Mouse (Mus musculus) midbrain, embryonic 14.5 days (tissue): ENCODE data around the gene Tpsg1. TPM values are rescaled to one million over a fixed set of nuclear protein-coding genes. Genes with fewer than 3 reads are reported as not detected.
A peak's percentile ranks its signal among the peaks of the same experiment; 100 is the strongest.

ENCODE experiments used
- ATAC-seq: fragments of 200-750 bp; cut with Nextera tagmentation; 2 replicates; pipeline ENCODE4 v1.8.0; 2017; ENCODE audit warnings: moderate number of reproducible peaks, moderate library complexity; ENCODE audit not compliant: low FRiP score, low TSS enrichment
- DNase-seq: peaks from one replicate; pipeline ENCODE4 v3.0.0-alpha.2; 2015
- H3K27ac ChIP-seq: fragments of 300-500 bp; sonication (generic); replicated peaks from 2 replicates; pipeline ENCODE4 v1.5.1; 2014; ENCODE audit warnings: mild to moderate bottlenecking, low read depth, low read length, moderate library complexity
- H3K27me3 ChIP-seq: fragments of 300-500 bp; sonication (generic); 2 replicates; pipeline ENCODE4 v1.6.1; 2014; ENCODE audit warnings: low read length, control low read depth, mixed read lengths; ENCODE audit not compliant: control insufficient read depth, insufficient read depth
- H3K36me3 ChIP-seq: fragments of 300-500 bp; sonication (generic); 2 replicates; pipeline ENCODE4 v1.6.1; 2014; ENCODE audit warnings: low read length, control low read depth; ENCODE audit not compliant: control insufficient read depth, insufficient read depth
- H3K4me1 ChIP-seq: fragments of 300-500 bp; sonication (generic); 2 replicates; pipeline ENCODE4 v1.6.1; 2014; ENCODE audit warnings: mild to moderate bottlenecking, antibody characterized with exemption, low read length, control low read depth; ENCODE audit not compliant: control insufficient read depth, insufficient read depth
- H3K4me2 ChIP-seq: fragments of 300-500 bp; sonication (generic); 2 replicates; pipeline ENCODE4 v1.6.1; 2014; ENCODE audit warnings: mild to moderate bottlenecking, low read length, moderate library complexity
- H3K4me3 ChIP-seq: fragments of 300-500 bp; sonication (generic); replicated peaks from 2 replicates; pipeline ENCODE4 v1.5.1; 2014; ENCODE audit warnings: low read depth, low read length
- H3K9ac ChIP-seq: fragments of 300-500 bp; sonication (generic); replicated peaks from 2 replicates; pipeline ENCODE4 v1.6.1; 2014; ENCODE audit warnings: mild to moderate bottlenecking, low read length, moderate library complexity
- H3K9me3 ChIP-seq: fragments of 300-500 bp; sonication (generic); 2 replicates; pipeline ENCODE4 v1.6.1; 2016; ENCODE audit warnings: low read length, control low read depth, mixed read lengths; ENCODE audit not compliant: control insufficient read depth
- whole genome bisulfite sequencing: fragments of 180-500 bp; shearing (Covaris S2); extraction: QIAGEN DNeasy Blood & Tissue Kit; methylation state at CpG from one replicate; pipeline ENCODE4 v1.1.7; 2014; 5-methylcytosine and 5-hydroxymethylcytosine counted together
- polyA plus RNA-seq: library from polyadenylated mRNA; unstranded; fragments of >200 nt; fragmentation: Nextera tagmentation; extraction: Ambion mirVana; gene quantifications from 2 replicates; pipeline ENCODE4 v1.2.1, GENCODE M21; 2014

The Tpsg1 gene
- polyA plus RNA-seq, 1 experiment from 2014 or later = 0.61 TPM

DNA sequence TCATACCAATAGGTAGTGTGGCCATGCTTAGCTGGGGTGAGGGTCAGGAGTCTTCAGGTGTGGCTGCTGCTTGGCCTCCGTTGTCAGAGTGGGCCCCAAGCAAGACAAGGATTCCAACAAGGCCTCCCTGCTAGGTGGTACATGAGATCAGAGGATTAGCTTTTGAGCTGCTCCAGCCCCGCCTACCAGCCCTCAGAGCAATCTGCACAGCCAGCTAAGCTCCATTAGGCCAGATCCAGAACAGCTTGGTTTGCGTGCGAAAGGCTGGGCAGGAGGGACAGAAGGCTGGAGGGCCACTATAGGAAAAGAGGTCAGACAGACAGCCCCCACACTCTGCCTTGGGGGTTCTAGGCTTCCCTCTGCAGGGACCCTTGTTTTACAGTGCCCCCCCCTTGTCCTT is 32.4 kb downstream of the Tpsg1 start:
- peaks cover 49% of the 10 kb centered on the region for H3K4me1 ChIP-seq
- H3K36me3 ChIP-seq = 0 out of 2 replicates have a peak, but pooled peaks cover 5% of the 10 kb centered on the region
- ATAC-seq (no peak), DNase-seq (peak; percentile 45)
- no peak overlapping the region for H3K4me3 ChIP-seq
- H3K27ac ChIP-seq = no peak overlapping the region
- 14% methylated on average over 4 of the region's 4 CpGs for WGBS
- no peak overlapping the region for H3K4me2 ChIP-seq
- no peaks in the 10 kb centered on the region for H3K9me3 ChIP-seq
- no peaks in the 10 kb centered on the region for H3K27me3 ChIP-seq
- H3K9ac ChIP-seq = no peak overlapping the region

- DNase-seq = no peak
- ATAC-seq = no peak
- no peak overlapping the region for H3K4me3 ChIP-seq
- H3K9ac ChIP-seq = no peak overlapping the region
- H3K4me2 ChIP-seq = no peak overlapping the region
- no peaks in the 10 kb centered on the region for H3K9me3 ChIP-seq
- no peak overlapping the region for H3K27ac ChIP-seq
- 76% methylated on average over 13 of the region's 13 CpGs for WGBS
- no peaks in the 10 kb centered on the region for H3K27me3 ChIP-seq
- H3K36me3 ChIP-seq = no peaks in the 10 kb centered on the region
- peaks cover 56% of the 10 kb centered on the region for H3K4me1 ChIP-seq
Measured at GRCm38 (mm10) chr17:25402224-25402623, 33.2 kb downstream of the Tpsg1 start.

- peak; percentile 81 for DNase-seq
- peak overlapping the region; percentile 24; the same call in 1 of the 2 replicates for H3K4me2 ChIP-seq
- 17% methylated on average over 3 of the region's 3 CpGs for WGBS
Measured at GRCm38 (mm10) chr17:25404190-25404589, 35.1 kb downstream of the Tpsg1 start.

DNA sequence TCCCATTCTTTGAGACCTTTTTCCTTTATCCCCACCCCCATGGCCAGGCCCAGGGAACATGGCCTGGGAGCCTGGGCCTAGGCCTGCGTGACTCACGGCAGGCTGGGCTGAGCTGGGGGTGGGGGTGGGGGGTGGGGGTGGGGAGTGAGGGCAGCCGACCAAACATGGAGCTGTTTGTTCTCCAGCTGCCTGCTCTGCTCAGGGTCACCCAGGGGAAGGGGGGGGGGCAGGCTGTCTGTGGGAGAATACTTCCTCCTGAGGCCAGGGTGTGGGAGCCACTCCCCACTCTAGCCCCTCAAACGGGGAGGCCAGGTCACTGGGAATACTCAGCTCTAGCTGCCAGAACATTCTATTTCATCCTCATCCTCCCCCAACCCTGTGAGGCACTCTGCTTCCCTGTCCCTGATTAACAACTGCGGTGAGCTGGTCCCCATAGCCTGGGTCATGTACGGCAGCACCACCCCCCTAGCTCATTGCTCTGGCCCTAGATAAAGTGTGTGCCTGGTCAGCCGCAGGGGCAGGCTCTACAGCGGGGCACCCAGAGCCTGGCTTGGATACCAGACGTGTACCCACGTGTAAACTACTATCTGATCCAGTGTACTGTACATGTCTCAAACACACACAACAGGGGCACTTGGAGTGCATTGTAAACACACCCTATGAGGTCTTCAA is 36.3 kb downstream of the Tpsg1 start:
- 5% methylated on average over 10 of the region's 10 CpGs for WGBS

More at GRCm38 (mm10) chr17:25404190-25404589, 35.1 kb downstream of the Tpsg1 start:
- ATAC-seq = peak; percentile 47; the same call in 1 of the 2 replicates
- H3K9me3 ChIP-seq = no peaks in the 10 kb centered on the region
- no peak overlapping the region for H3K9ac ChIP-seq
- H3K27ac ChIP-seq = peak overlapping the region; percentile 78
- H3K4me3 ChIP-seq = no peak overlapping the region
- peaks cover 66% of the 10 kb centered on the region for H3K4me1 ChIP-seq
- H3K27me3 ChIP-seq = no peaks in the 10 kb centered on the region
- H3K36me3 ChIP-seq = no peaks in the 10 kb centered on the region

GRCm38 (mm10) chr17:25406011-25406441 is 37.0 kb downstream of the Tpsg1 start:
- ATAC-seq (no peak), DNase-seq (no peak)
- WGBS = 6% methylated on average over 6 of the region's 6 CpGs

More for the DNA sequence above, 36.3 kb downstream of the Tpsg1 start:
- Histone ChIP-seq H3K9ac (peak overlapping the region; percentile 9; the same call in 1 of the 2 replicates), H3K27ac (peak overlapping the region; percentile 78), H3K36me3 (no peaks in the 10 kb centered on the region), H3K4me1 (peaks cover 64% of the 10 kb centered on the region), H3K27me3 (no peaks in the 10 kb centered on the region), H3K9me3 (no peaks in the 10 kb centered on the region), H3K4me3 (no peak overlapping the region), H3K4me2 (no peak overlapping the region)
- DNase-seq = no peak
- peak; percentile 21; the same call in 1 of the 2 replicates for ATAC-seq

DNA sequence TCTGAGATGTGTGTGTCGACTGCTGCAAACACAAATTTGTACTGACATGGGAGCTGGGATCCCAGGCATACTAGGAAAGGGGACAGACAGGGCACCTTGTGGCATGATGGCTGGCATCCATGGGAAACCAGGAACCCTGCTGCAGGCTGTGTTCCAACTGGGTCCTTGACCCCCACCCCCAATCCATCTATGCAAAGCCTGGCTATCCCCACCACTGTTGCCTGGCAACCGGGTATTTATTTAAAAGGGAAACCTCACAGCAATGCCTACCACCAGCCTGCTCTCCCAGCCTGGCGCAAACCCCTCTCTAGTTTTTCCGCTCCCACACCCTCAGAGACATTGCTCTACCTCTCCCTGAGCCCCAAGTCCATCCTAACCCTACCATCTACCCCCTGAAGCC is 38.3 kb downstream of the Tpsg1 start:
- Histone ChIP-seq H3K4me1 (peaks cover 63% of the 10 kb centered on the region), H3K27ac (peak overlapping the region; percentile 52), H3K9me3 (no peaks in the 10 kb centered on the region), H3K4me2 (no peak overlapping the region), H3K27me3 (no peaks in the 10 kb centered on the region), H3K4me3 (no peak overlapping the region), H3K9ac (0 out of 2 replicates have a peak overlapping the region, but pooled peaks have one; percentile 26), H3K36me3 (no peaks in the 10 kb centered on the region)
- ATAC-seq (no peak), DNase-seq (peak; percentile 63)
- 54% methylated on average over 4 of the region's 4 CpGs for WGBS

More at GRCm38 (mm10) chr17:25406011-25406441, 37.0 kb downstream of the Tpsg1 start:
- Histone ChIP-seq H3K9me3 (no peaks in the 10 kb centered on the region), H3K4me2 (no peak overlapping the region), H3K4me3 (no peak overlapping the region), H3K4me1 (peaks cover 68% of the 10 kb centered on the region), H3K27me3 (no peaks in the 10 kb centered on the region), H3K27ac (peak overlapping the region; percentile 78), H3K36me3 (no peaks in the 10 kb centered on the region), H3K9ac (no peak overlapping the region; the same call in 1 of the 2 replicates)

DNA sequence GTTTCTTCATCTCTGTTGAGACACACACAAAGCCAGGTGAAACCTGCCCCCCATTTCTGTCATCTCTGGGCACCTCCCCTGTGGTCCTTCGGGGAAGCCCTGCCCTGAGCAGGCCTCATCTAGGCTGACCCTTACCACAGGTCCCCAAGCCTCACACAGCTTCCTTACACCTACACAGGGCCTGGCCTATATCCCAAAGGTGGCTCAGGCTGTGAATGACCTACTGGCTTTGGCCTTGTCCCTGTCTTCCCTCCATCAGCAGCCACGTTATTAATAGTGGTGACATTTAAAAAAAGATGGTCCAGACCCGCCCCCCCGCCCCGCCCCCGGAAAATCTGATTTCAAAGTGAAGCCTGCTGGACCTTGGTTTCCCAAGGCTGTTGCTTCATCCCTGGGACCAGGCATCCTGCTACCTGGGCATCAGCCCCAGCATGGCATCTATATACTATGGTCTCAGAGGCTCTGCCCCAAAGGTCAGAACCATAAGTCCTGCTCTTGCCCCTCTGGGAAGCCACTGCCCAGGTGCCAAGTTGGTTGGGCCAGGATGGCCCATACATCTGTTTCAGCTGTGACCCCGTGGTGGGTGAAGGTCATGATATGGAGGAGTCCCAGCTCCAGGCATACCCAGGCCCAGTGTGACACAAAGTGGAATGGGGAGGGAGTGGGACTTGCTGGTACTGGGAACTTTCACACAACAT is 39.4 kb downstream of the Tpsg1 start:
- H3K27me3 ChIP-seq = no peaks in the 10 kb centered on the region
- H3K36me3 ChIP-seq = no peaks in the 10 kb centered on the region
- no peak overlapping the region for H3K4me2 ChIP-seq
- WGBS = 86% methylated on average over 7 of the region's 7 CpGs
- ATAC-seq (no peak), DNase-seq (no peak)
- H3K9ac ChIP-seq = no peak overlapping the region
- peaks cover 63% of the 10 kb centered on the region for H3K4me1 ChIP-seq
- H3K4me3 ChIP-seq = no peak overlapping the region
- H3K27ac ChIP-seq = no peak overlapping the region
- H3K9me3 ChIP-seq = no peaks in the 10 kb centered on the region

DNA sequence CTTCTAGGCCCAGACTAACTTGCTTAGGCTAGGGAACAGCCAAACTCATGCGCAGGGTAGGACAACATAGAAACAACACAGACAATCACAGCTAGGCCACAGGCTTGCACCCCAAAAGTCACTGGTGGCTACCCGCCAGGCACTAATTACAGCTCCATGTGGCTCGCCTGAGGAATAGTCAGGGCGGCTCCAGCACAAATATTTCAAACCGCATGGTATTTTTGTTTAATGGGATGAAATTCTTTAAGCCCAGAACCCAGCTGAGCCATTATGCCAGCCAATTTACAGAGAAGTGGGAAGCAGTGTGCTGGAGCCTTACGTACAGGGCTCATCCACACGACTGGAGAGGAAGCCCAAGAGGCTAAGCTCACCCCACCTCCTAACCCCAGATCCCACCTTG is 40.5 kb downstream of the Tpsg1 start:
- DNase-seq (no peak), ATAC-seq (no peak)
- Histone ChIP-seq H3K4me3 (no peak overlapping the region), H3K27ac (peak overlapping the region; percentile 32; the same call in 1 of the 2 replicates), H3K27me3 (no peaks in the 10 kb centered on the region), H3K9ac (no peak overlapping the region), H3K4me1 (peaks cover 55% of the 10 kb centered on the region), H3K36me3 (no peaks in the 10 kb centered on the region), H3K9me3 (no peaks in the 10 kb centered on the region), H3K4me2 (no peak overlapping the region)
- 59% methylated on average over 7 of the region's 7 CpGs for WGBS
